Mouse (Mus musculus): ENCODE results near the gene Atp5g3. TPM values are rescaled to one million over a fixed set of nuclear protein-coding genes. Genes with fewer than 3 reads are reported as not detected.
"Not testable (repeated sequence)": the region's sequence is repeated elsewhere in the genome, so short reads cannot be mapped to it uniquely, and the experiment has no call there.

Gene Atp5g3
- polyA plus RNA-seq, 1 experiment = 481 TPM

DNA sequence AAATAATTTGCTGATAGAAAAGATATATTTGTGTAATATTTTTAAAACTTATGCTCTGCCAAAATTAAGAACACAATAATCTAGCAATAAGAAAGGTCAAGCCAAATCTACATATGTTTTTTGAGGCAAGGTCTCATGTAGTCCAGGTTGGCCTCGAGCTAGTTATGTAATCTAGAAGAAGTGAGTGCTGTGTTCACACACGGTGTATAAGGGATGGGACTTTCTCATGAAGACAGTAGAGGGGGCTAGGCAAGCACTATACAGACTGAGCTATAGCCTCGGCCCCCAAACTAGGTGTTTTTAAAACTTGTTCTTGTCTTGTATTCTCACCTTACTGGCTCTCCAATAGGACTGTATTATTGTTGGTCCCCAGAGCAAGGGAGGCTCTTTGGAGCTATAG lies 14.4 kb upstream of the Atp5g3 start:
- H3K4me3 ChIP-seq (ENCODE audit: low read depth, low read length) = no peak overlapping the region
- H3K27me3 ChIP-seq (ENCODE audit: control insufficient read depth, insufficient read depth, low read length, poor library complexity, severe bottlenecking) = no peaks in the 10 kb centered on the region
- no peak overlapping the region for H3K9ac ChIP-seq (ENCODE audit: low read depth, poor library complexity, severe bottlenecking)
- TF ChIP-seq CTCF (IDR thresholded peaks at IDR 0.05; ENCODE audit: low read depth, low read length) (no peak), EP300 (IDR thresholded peaks at IDR 0.05; ENCODE audit: insufficient read depth, low read depth, low read length) (no peak), POLR2A (IDR thresholded peaks at IDR 0.05; ENCODE audit: insufficient read depth, low read length) (no peak)
- H3K4me1 ChIP-seq (ENCODE audit: control insufficient read depth, insufficient read depth, low read length) = no peaks in the 10 kb centered on the region
- H3K27ac ChIP-seq (ENCODE audit: insufficient read depth, low read length) = no peak overlapping the region
- H3K36me3 ChIP-seq (ENCODE audit: control insufficient read depth, insufficient read depth, low read length, poor library complexity, severe bottlenecking) = no peaks in the 10 kb centered on the region
- H3K9me3 ChIP-seq (replicated peaks; ENCODE audit: control insufficient read depth, insufficient read depth, low read length, poor library complexity, severe bottlenecking) = no peaks in the 10 kb centered on the region

DNA sequence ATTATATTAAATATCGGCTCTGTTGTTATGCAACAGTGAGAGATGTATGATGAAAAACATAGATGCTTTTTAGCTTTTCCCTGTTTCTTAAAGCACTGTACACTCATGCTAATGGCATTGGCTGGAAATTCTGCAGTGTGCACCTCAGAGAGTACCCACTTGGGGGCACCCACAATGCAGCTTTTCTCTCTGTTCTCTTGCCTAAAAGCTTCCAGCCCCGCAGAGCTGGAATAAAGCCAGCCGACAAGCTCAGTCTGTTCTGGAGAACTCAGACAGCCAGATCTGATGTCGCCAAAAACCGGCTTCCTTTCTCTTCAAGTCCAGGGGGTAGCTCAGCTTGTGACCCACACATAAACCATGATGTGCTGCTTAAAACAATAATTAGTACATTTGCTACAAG lies 14.0 kb upstream of the Atp5g3 start:
- Histone ChIP-seq H3K36me3 (ENCODE audit: control insufficient read depth, insufficient read depth, low read length, poor library complexity, severe bottlenecking) (no peaks in the 10 kb centered on the region), H3K4me3 (ENCODE audit: low read depth, low read length) (no peak overlapping the region), H3K27ac (ENCODE audit: insufficient read depth, low read length) (no peak overlapping the region), H3K9me3 (replicated peaks; ENCODE audit: control insufficient read depth, insufficient read depth, low read length, poor library complexity, severe bottlenecking) (no peaks in the 10 kb centered on the region), H3K27me3 (ENCODE audit: control insufficient read depth, insufficient read depth, low read length, poor library complexity, severe bottlenecking) (no peaks in the 10 kb centered on the region), H3K4me1 (ENCODE audit: control insufficient read depth, insufficient read depth, low read length) (no peaks in the 10 kb centered on the region), H3K9ac (ENCODE audit: low read depth, poor library complexity, severe bottlenecking) (no peak overlapping the region)
- no peak for TF ChIP-seq CTCF (IDR thresholded peaks at IDR 0.05; ENCODE audit: low read depth, low read length)
- no peak for TF ChIP-seq POLR2A (IDR thresholded peaks at IDR 0.05; ENCODE audit: insufficient read depth, low read length)
- TF ChIP-seq EP300 (IDR thresholded peaks at IDR 0.05; ENCODE audit: insufficient read depth, low read depth, low read length) = no peak

DNA sequence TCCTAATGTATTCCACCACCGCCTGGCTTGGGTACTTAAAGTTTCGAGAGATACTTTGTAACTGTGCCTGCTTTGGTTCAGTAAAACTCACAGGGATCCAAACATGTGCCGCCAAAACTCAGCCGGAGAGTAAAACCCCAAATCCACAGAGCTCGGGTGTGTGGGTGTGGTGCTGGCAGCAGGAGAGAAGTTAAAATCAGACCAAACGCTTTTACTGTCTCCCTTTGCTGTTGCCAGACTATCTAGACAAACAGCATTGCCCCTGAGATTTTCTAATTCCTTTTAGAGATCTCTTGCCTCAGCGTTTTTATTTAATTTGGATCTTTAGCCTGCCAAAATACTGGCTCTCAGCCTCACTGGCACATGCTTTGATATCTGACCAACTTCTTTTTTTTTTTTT lies 8.5 kb upstream of the Atp5g3 start:
- H3K4me3 ChIP-seq (ENCODE audit: low read depth, low read length) = no peak overlapping the region
- TF ChIP-seq CTCF (IDR thresholded peaks at IDR 0.05; ENCODE audit: low read depth, low read length) (no peak), EP300 (IDR thresholded peaks at IDR 0.05; ENCODE audit: insufficient read depth, low read depth, low read length) (no peak), POLR2A (IDR thresholded peaks at IDR 0.05; ENCODE audit: insufficient read depth, low read length) (no peak)
- no peaks in the 10 kb centered on the region for H3K4me1 ChIP-seq (ENCODE audit: control insufficient read depth, insufficient read depth, low read length)
- no peaks in the 10 kb centered on the region for H3K27me3 ChIP-seq (ENCODE audit: control insufficient read depth, insufficient read depth, low read length, poor library complexity, severe bottlenecking)
- H3K27ac ChIP-seq (ENCODE audit: insufficient read depth, low read length) = no peak overlapping the region
- no peaks in the 10 kb centered on the region for H3K36me3 ChIP-seq (ENCODE audit: control insufficient read depth, insufficient read depth, low read length, poor library complexity, severe bottlenecking)
- H3K9ac ChIP-seq (ENCODE audit: low read depth, poor library complexity, severe bottlenecking) = no peak overlapping the region
- no peaks in the 10 kb centered on the region for H3K9me3 ChIP-seq (replicated peaks; ENCODE audit: control insufficient read depth, insufficient read depth, low read length, poor library complexity, severe bottlenecking)

DNA sequence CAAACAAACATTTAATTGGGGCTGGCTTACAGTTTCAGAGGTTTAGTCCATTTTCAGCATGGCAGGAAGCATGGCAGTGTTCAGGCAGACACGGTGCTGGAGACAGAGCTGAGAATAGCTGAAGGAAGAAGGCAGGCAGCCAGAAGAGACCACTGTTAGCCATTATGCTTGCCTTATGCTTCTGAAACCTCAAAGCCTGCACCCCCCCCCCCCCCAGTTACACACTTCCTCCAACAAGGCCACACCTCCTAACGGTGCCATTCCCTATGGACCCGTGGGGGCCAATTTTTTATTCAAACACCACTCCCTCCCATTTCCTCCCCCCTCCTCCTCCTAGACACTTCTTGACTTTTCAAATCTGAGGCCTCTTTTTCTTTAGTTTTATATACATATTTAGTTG lies 1.1 kb upstream of the Atp5g3 start:
- H3K4me3 ChIP-seq (ENCODE audit: low read depth, low read length) = no peak overlapping the region
- H3K4me1 ChIP-seq (ENCODE audit: control insufficient read depth, insufficient read depth, low read length) = no peaks in the 10 kb centered on the region
- H3K9ac ChIP-seq (ENCODE audit: low read depth, poor library complexity, severe bottlenecking) = no peak overlapping the region
- no peak overlapping the region for H3K27ac ChIP-seq (ENCODE audit: insufficient read depth, low read length)
- no peak for TF ChIP-seq CTCF (IDR thresholded peaks at IDR 0.05; ENCODE audit: low read depth, low read length)
- no peak for TF ChIP-seq EP300 (IDR thresholded peaks at IDR 0.05; ENCODE audit: insufficient read depth, low read depth, low read length)
- TF ChIP-seq POLR2A (IDR thresholded peaks at IDR 0.05; ENCODE audit: insufficient read depth, low read length) = no peak
- no peaks in the 10 kb centered on the region for H3K27me3 ChIP-seq (ENCODE audit: control insufficient read depth, insufficient read depth, low read length, poor library complexity, severe bottlenecking)
- no peaks in the 10 kb centered on the region for H3K9me3 ChIP-seq (replicated peaks; ENCODE audit: control insufficient read depth, insufficient read depth, low read length, poor library complexity, severe bottlenecking)
- H3K36me3 ChIP-seq (ENCODE audit: control insufficient read depth, insufficient read depth, low read length, poor library complexity, severe bottlenecking) = peaks cover 25% of the 10 kb centered on the region

DNA sequence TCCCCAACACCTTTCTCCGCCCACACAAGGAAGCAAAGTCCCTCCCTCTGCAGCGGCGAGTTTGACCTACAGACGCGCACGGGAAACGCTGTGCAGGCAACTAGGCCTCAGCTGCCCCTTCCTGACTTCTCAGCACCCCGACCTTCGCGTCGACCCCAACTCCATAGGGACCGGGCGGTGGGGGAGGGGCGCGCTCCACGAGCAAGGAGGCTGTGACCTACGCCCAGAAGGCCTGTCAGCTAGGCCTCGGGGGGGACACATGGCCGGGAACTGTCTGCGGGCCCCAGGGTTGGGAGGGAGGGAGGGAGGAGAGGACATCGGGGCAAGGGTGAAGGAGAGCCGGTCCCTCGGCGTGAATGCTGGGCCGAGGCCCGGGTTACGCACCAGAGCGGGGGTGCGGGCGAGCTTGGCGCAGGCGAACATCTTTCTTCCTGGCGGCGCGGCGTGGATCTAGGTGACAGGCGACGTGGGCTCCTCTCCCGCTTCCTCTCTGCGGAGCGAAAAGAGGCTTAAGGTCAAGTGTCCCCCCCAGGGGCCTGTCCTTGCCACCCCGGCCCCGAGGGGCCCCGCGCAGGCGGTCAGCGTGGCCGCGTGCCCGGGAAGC lies 453 bp downstream of the Atp5g3 start:
- H3K27me3 ChIP-seq (ENCODE audit: control insufficient read depth, insufficient read depth, low read length, poor library complexity, severe bottlenecking) = no peaks in the 10 kb centered on the region
- no peaks in the 10 kb centered on the region for H3K4me1 ChIP-seq (ENCODE audit: control insufficient read depth, insufficient read depth, low read length)
- TF ChIP-seq EP300 (IDR thresholded peaks at IDR 0.05; ENCODE audit: insufficient read depth, low read depth, low read length) = no peak
- no peak for TF ChIP-seq CTCF (IDR thresholded peaks at IDR 0.05; ENCODE audit: low read depth, low read length)
- no peak for TF ChIP-seq POLR2A (IDR thresholded peaks at IDR 0.05; ENCODE audit: insufficient read depth, low read length)
- peaks cover 33% of the 10 kb centered on the region for H3K36me3 ChIP-seq (ENCODE audit: control insufficient read depth, insufficient read depth, low read length, poor library complexity, severe bottlenecking)
- peak overlapping the region; percentile 37; the same call in 1 of the 2 replicates for H3K27ac ChIP-seq (ENCODE audit: insufficient read depth, low read length)
- peak overlapping the region; percentile 97 for H3K9ac ChIP-seq (ENCODE audit: low read depth, poor library complexity, severe bottlenecking)
- peak overlapping the region; percentile 97 for H3K4me3 ChIP-seq (ENCODE audit: low read depth, low read length)
- no peaks in the 10 kb centered on the region for H3K9me3 ChIP-seq (replicated peaks; ENCODE audit: control insufficient read depth, insufficient read depth, low read length, poor library complexity, severe bottlenecking)

DNA sequence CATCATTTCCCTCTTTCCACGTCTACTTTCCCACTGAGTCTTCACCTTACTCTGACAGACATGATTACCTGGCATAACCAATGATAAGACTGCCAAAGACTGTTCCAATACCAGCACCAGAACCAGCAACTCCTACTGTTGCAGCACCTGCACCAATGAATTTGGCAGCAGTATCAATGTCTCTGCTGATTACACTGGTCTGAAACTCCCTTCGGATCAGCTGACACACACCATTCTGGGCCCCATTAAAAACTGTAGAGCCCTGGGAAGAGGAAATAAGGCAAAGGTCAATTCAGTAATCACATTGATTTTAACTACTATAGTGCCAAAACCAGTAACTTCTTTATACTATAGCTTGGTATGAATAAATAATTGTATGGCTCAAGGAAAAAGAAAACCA lies 2.0 kb downstream of the Atp5g3 start:
- TF ChIP-seq CTCF (IDR thresholded peaks at IDR 0.05; ENCODE audit: low read depth, low read length) = no peak
- TF ChIP-seq EP300 (IDR thresholded peaks at IDR 0.05; ENCODE audit: insufficient read depth, low read depth, low read length) = no peak
- peaks cover 33% of the 10 kb centered on the region for H3K36me3 ChIP-seq (ENCODE audit: control insufficient read depth, insufficient read depth, low read length, poor library complexity, severe bottlenecking)
- no peaks in the 10 kb centered on the region for H3K4me1 ChIP-seq (ENCODE audit: control insufficient read depth, insufficient read depth, low read length)
- H3K27ac ChIP-seq (ENCODE audit: insufficient read depth, low read length) = no peak overlapping the region
- no peaks in the 10 kb centered on the region for H3K9me3 ChIP-seq (replicated peaks; ENCODE audit: control insufficient read depth, insufficient read depth, low read length, poor library complexity, severe bottlenecking)
- no peak overlapping the region for H3K9ac ChIP-seq (ENCODE audit: low read depth, poor library complexity, severe bottlenecking)
- H3K4me3 ChIP-seq (ENCODE audit: low read depth, low read length) = no peak overlapping the region
- no peaks in the 10 kb centered on the region for H3K27me3 ChIP-seq (ENCODE audit: control insufficient read depth, insufficient read depth, low read length, poor library complexity, severe bottlenecking)

DNA sequence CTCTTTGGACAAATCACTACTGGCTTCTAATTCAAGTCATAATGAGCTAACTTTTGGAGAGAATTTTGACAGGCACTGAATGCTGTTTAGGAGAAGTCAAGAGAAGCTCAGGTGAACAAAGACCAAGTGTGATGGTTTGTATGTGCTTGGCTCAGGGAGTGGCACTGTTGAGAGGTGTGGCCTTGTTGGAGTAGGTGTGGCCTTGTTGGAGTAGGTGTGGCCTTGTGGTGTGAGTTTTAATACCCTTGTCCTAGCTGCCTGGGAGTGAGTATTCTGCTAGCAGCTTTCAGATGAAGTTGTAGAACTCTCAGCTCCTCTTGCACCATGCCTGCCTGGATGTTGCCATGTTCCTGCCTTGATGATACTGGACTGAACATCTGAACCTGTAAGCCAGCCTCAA lies 6.4 kb downstream of the Atp5g3 start:
- H3K27ac ChIP-seq (ENCODE audit: insufficient read depth, low read length); H3K27me3 ChIP-seq (ENCODE audit: control insufficient read depth, insufficient read depth, low read length, poor library complexity, severe bottlenecking); H3K4me1 ChIP-seq (ENCODE audit: control insufficient read depth, insufficient read depth, low read length); H3K4me3 ChIP-seq (ENCODE audit: low read depth, low read length); H3K9me3 ChIP-seq (replicated peaks; ENCODE audit: control insufficient read depth, insufficient read depth, low read length, poor library complexity, severe bottlenecking); H3K9ac ChIP-seq (ENCODE audit: low read depth, poor library complexity, severe bottlenecking): not testable (repeated sequence)
- H3K36me3 ChIP-seq (ENCODE audit: control insufficient read depth, insufficient read depth, low read length, poor library complexity, severe bottlenecking) = peaks cover 31% of the 10 kb centered on the region
